Mouse (Mus musculus) heart, adult 2 months (tissue): Measurements from ENCODE around the gene Znrf3. TPM values are rescaled to one million over a fixed set of nuclear protein-coding genes. Genes with fewer than 3 reads are reported as not detected.
A peak's percentile ranks its signal among the peaks of the same experiment; 100 is the strongest.

Source experiments
- DNase-seq, 2 experiments: peaks; one replicate each; pipeline ENCODE4 v3.0.0; 2021
- H3K27ac ChIP-seq: fragments of 200-600 bp; 2 replicates; pipeline ENCODE4 v1.8.1; 2022
- H3K27me3 ChIP-seq: fragments of 200-500 bp; 2 replicates; pipeline ENCODE4 v1.6.1; 2012; ENCODE audit warnings: mild to moderate bottlenecking, low read length, inconsistent platforms, mixed read lengths; ENCODE audit not compliant: control insufficient read depth, insufficient read depth
- H3K36me3 ChIP-seq: fragments of 200-500 bp; 2 replicates; pipeline ENCODE4 v1.6.1; 2012; ENCODE audit warnings: low read length, inconsistent platforms; ENCODE audit not compliant: control insufficient read depth, insufficient read depth
- H3K4me1 ChIP-seq: fragments of 200-500 bp; 2 replicates; pipeline ENCODE4 v1.6.1; 2011; ENCODE audit warnings: low read length; ENCODE audit not compliant: control insufficient read depth, insufficient read depth
- H3K4me3 ChIP-seq: fragments of 200-600 bp; 2 replicates; pipeline ENCODE4 v1.8.1; 2022
- H3K79me2 ChIP-seq: fragments of 200-500 bp; replicated peaks from 2 replicates; pipeline ENCODE4 v1.6.1; 2012; ENCODE audit warnings: mild to moderate bottlenecking, inconsistent platforms, low read length, moderate library complexity, mixed read lengths; ENCODE audit not compliant: control insufficient read depth, insufficient read depth
- H3K9ac ChIP-seq: fragments of 200-500 bp; 2 replicates; pipeline ENCODE4 v1.6.1; 2012; ENCODE audit warnings: low read depth, mild to moderate bottlenecking, control low read depth, inconsistent platforms, low read length, mixed read lengths
- CTCF ChIP-seq: fragments of 200-600 bp; IDR thresholded peaks from 2 replicates; pipeline ENCODE4 v1.8.1; 2022; ENCODE audit warnings: antibody characterized with exemption, mild to moderate bottlenecking, moderate library complexity
- EP300 ChIP-seq: fragments of 200-500 bp; IDR thresholded peaks from 2 replicates; pipeline ENCODE4 v1.6.1; 2011; ENCODE audit warnings: low read depth, low read length, control low read depth; ENCODE audit not compliant: insufficient read depth
- POLR2A ChIP-seq: fragments of 200-500 bp; IDR thresholded peaks from 2 replicates; pipeline ENCODE4 v1.6.1; 2011; ENCODE audit warnings: mild to moderate bottlenecking, low read depth, low read length, control low read depth; ENCODE audit not compliant: insufficient read depth
- WGBS: fragments of 180-500 bp; shearing (Covaris S2); methylation state at CpG from one replicate; pipeline ENCODE4 v1.1.7; 2018; 5-methylcytosine and 5-hydroxymethylcytosine counted together
- intact Hi-C: fragments of 180-260 bp; cut with DNase I; formaldehyde crosslinking; loops from one replicate; pipeline ENCODE4 v1.15.1; 2025
- polyA plus RNA-seq: library from polyadenylated mRNA; depleted of rRNA; stranded (reverse); fragments of >200 nt; gene quantifications from 2 replicates; pipeline ENCODE4 v1.2.3, GENCODE M21; 2012
- total RNA-seq, 2 experiments: library from RNA; stranded (reverse); gene quantifications; 2 replicates each; pipeline ENCODE4 v1.2.3; 2021

The Znrf3 gene
- total and polyA plus RNA-seq, 3 experiments: 2.9 to 7.3 (median 7.3) TPM

GRCm38 (mm10) chr11:5263078-5263730 is 181.4 kb downstream of the Znrf3 start:
- Histone ChIP-seq H3K79me2 (no peaks in the 10 kb centered on the region), H3K9ac (no peak overlapping the region), H3K4me3 (no peak overlapping the region), H3K27ac (no peak overlapping the region), H3K27me3 (no peaks in the 10 kb centered on the region), H3K36me3 (no peaks in the 10 kb centered on the region), H3K4me1 (peaks cover 4% of the 10 kb centered on the region; the same call in 1 of the 2 replicates)
- intact Hi-C loops: no loop called here
- TF ChIP-seq POLR2A: no peak
- no peak for TF ChIP-seq CTCF
- no peak for TF ChIP-seq EP300
- no peak for DNase-seq
- WGBS: 71% methylated on average over 26 of the region's 26 CpGs

- Histone ChIP-seq H3K4me1 (peaks cover 4% of the 10 kb centered on the region; the same call in 1 of the 2 replicates), H3K9ac (peak within 1 kb of the TSS; percentile 87), H3K27me3 (no peaks in the 10 kb centered on the region), H3K36me3 (no peaks in the 10 kb centered on the region), H3K4me3 (peak within 1 kb of the TSS; percentile 98), H3K79me2 (no peaks in the 10 kb centered on the region), H3K27ac (peak within 1 kb of the TSS; percentile 89)
- WGBS: 4% methylated on average over 64 of the region's 80 CpGs
- peak; percentile 94 to 95 for DNase-seq
- intact Hi-C loops: loop anchor here (2.0 kb wide), 1 partner anchor 17 kb away; no protein-coding TSS in a partner anchor
- TF ChIP-seq EP300 (no peak), POLR2A (peak; percentile 63)
Measured at GRCm38 (mm10) chr11:5261508-5262392, 182.9 kb downstream of the Znrf3 start, which contains the start of gene Kremen1. Kremen1 (minus strand) TSS chr11:5261558.

GRCm38 (mm10) chr11:5260942-5261459 is 183.6 kb downstream of the Znrf3 start:
- Histone ChIP-seq H3K79me2 (no peaks in the 10 kb centered on the region), H3K27ac (peak overlapping the region; percentile 89), H3K36me3 (no peaks in the 10 kb centered on the region), H3K4me1 (peaks cover 6% of the 10 kb centered on the region; the same call in 1 of the 2 replicates), H3K4me3 (peak overlapping the region; percentile 62), H3K9ac (peak overlapping the region; percentile 80), H3K27me3 (no peaks in the 10 kb centered on the region)
- 2% methylated on average over 42 of the region's 42 CpGs for WGBS
- no peak for DNase-seq
- TF ChIP-seq CTCF: no peak
- TF ChIP-seq POLR2A: no peak
- no peak for TF ChIP-seq EP300
- intact Hi-C loops: loop anchor here (2.0 kb wide), 1 partner anchor 16 kb away; no protein-coding TSS in a partner anchor

GRCm38 (mm10) chr11:5259944-5260598 is 184.6 kb downstream of the Znrf3 start:
- Histone ChIP-seq H3K4me3 (peak overlapping the region; percentile 62), H3K36me3 (no peaks in the 10 kb centered on the region; the same call in 1 of the 2 replicates), H3K27ac (peak overlapping the region; percentile 89), H3K4me1 (peaks cover 4% of the 10 kb centered on the region; the same call in 1 of the 2 replicates), H3K79me2 (no peaks in the 10 kb centered on the region), H3K27me3 (no peaks in the 10 kb centered on the region), H3K9ac (peak overlapping the region; percentile 36; the same call in 1 of the 2 replicates)
- DNase-seq: peak in 1 of 2 experiments; percentile 40
- intact Hi-C loops: loop anchor here (2.0 kb wide), 1 partner anchor 15 kb away; no protein-coding TSS in a partner anchor
- WGBS: 23% methylated on average over 10 of the region's 10 CpGs
- TF ChIP-seq CTCF: no peak
- TF ChIP-seq EP300: no peak
- no peak for TF ChIP-seq POLR2A

- Histone ChIP-seq H3K4me1 (peaks cover 14% of the 10 kb centered on the region), H3K27me3 (no peaks in the 10 kb centered on the region), H3K79me2 (peaks cover 2% of the 10 kb centered on the region; the same call in 1 of the 2 replicates), H3K27ac (no peak overlapping the region), H3K4me3 (no peak overlapping the region), H3K36me3 (peaks cover 8% of the 10 kb centered on the region), H3K9ac (no peak overlapping the region)
- TF ChIP-seq EP300: no peak
- TF ChIP-seq CTCF: no peak
- no peak for TF ChIP-seq POLR2A
- intact Hi-C loops: no loop called here
- no peak for DNase-seq
- WGBS: 76% methylated on average over 6 of the region's 6 CpGs
Measured at GRCm38 (mm10) chr11:5258036-5258435, 186.6 kb downstream of the Znrf3 start.
